Mouse (Mus musculus) intestine, postnatal 0 days (tissue): Measurements from ENCODE around the gene Accs. TPM values are rescaled to one million over a fixed set of nuclear protein-coding genes. Genes with fewer than 3 reads are reported as not detected.
A peak's percentile ranks its signal among the peaks of the same experiment; 100 is the strongest.

Source experiments
- ATAC-seq: fragments of 200-750 bp; cut with Nextera tagmentation; 2 replicates; pipeline ENCODE4 v1.8.0; 2017; ENCODE audit warnings: mild to moderate bottlenecking, moderate TSS enrichment, moderate library complexity
- H3K27ac ChIP-seq: fragments of 300-500 bp; sonication (generic); 2 replicates; pipeline ENCODE4 v1.5.1; 2014; ENCODE audit warnings: mild to moderate bottlenecking, low read depth, low read length, moderate library complexity
- H3K27me3 ChIP-seq: fragments of 300-500 bp; sonication (generic); replicated peaks from 2 replicates; pipeline ENCODE4 v1.6.1; 2014; ENCODE audit warnings: low read length, mixed read lengths; ENCODE audit not compliant: control insufficient read depth, insufficient read depth
- H3K36me3 ChIP-seq: fragments of 300-500 bp; sonication (generic); 2 replicates; pipeline ENCODE4 v1.6.1; 2014; ENCODE audit warnings: mild to moderate bottlenecking, moderate library complexity; ENCODE audit not compliant: control insufficient read depth, insufficient read depth
- H3K4me1 ChIP-seq: fragments of 300-500 bp; sonication (generic); replicated peaks from 2 replicates; pipeline ENCODE4 v1.6.1; 2014; ENCODE audit warnings: antibody characterized with exemption, low read length, mixed read lengths; ENCODE audit not compliant: control insufficient read depth, insufficient read depth
- H3K4me2 ChIP-seq: fragments of 300-500 bp; sonication (generic); replicated peaks from 2 replicates; pipeline ENCODE4 v1.6.1; 2014; ENCODE audit warnings: low read depth, mild to moderate bottlenecking, moderate library complexity
- H3K4me3 ChIP-seq: fragments of 300-500 bp; sonication (generic); 2 replicates; pipeline ENCODE4 v1.5.1; 2014; ENCODE audit warnings: low read depth, low read length
- H3K9ac ChIP-seq: fragments of 300-500 bp; sonication (generic); 2 replicates; pipeline ENCODE4 v1.6.1; 2014; ENCODE audit warnings: mild to moderate bottlenecking, low read depth, low read length
- H3K9me3 ChIP-seq: fragments of 300-500 bp; sonication (generic); 2 replicates; pipeline ENCODE4 v1.6.1; 2016; ENCODE audit warnings: mixed run types; ENCODE audit not compliant: control insufficient read depth
- CTCF ChIP-seq: sonication (generic); IDR thresholded peaks from 2 replicates; pipeline ENCODE4 v1.5.1; 2016; ENCODE audit warnings: low read depth, mild to moderate bottlenecking, control low read depth, antibody characterized with exemption, moderate library complexity
- WGBS: fragments of 180-500 bp; shearing (Covaris S2); extraction: QIAGEN DNeasy Blood & Tissue Kit; methylation state at CpG from one replicate; pipeline ENCODE4 v1.1.7; 2014; 5-methylcytosine and 5-hydroxymethylcytosine counted together
- polyA plus RNA-seq: library from polyadenylated mRNA; unstranded; fragments of >200 nt; fragmentation: Nextera tagmentation; extraction: Ambion mirVana; gene quantifications from 2 replicates; pipeline ENCODE4 v1.2.1, GENCODE M21; 2015

Gene Accs
- polyA plus RNA-seq, 1 experiment from 2014 or later: 7.6 TPM

DNA sequence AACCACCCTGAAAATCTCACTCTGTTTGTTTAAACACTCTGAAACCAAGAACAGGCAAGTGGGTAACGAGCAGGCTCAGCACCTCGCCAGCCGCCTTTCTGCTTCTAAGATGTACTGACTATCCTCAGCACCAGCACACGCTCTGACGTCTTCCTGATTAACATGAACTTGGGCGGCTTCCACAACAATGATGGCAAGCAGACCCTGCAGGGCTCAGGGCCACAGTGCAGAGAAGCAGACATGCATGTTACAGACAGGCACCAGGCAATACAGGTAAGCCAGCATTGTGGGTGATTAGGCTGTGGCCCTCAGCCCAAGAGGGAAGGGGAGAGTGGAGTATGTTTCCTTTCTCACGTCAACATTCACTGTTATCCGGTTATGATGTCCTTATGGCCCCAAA, 42.3 kb downstream of the Accs start:
- 78% methylated on average over 8 of the region's 8 CpGs for WGBS
- H3K27me3 ChIP-seq: no peaks in the 10 kb centered on the region
- H3K36me3 ChIP-seq: peaks cover 71% of the 10 kb centered on the region
- TF ChIP-seq CTCF: no peak
- H3K27ac ChIP-seq: no peak overlapping the region
- H3K9ac ChIP-seq: no peak overlapping the region
- no peaks in the 10 kb centered on the region for H3K9me3 ChIP-seq
- ATAC-seq: no peak
- H3K4me1 ChIP-seq: no peaks in the 10 kb centered on the region
- no peak overlapping the region for H3K4me2 ChIP-seq
- H3K4me3 ChIP-seq: no peak overlapping the region

DNA sequence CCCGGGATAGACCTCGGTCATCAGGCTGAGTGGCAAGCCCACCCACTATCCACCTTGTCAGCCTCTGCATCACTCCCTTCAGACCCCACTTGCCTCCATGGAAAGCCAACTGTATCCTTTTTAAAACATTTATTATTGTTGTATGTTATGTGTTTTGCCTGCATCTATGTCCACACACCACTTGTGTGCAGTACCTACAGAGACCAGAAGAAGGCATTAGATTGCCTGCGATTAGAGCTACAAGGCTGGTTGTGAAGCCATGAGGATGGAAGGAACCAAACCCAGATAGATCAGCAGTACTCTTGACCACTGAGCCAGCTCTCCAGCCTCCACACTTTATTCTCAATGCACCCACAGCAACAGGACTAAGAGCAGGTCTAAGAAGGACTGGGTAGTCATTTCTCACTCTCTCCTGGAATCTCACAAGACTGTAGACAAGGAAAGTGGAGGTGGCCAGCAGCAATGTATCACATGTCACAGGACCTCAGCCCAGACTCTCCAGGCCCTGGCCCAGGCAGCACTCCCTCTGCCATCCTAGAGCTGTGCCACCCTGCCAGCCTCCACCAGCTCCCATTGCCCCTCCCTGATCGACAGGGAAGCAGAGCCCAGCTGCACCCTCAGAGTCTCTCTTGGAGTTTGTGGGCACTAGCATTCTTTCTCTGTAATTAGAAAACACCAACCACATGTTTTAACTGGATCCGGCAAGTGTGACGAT, 43.1 kb downstream of the Accs start:
- no peak for ATAC-seq
- no peak overlapping the region for H3K27ac ChIP-seq
- no peaks in the 10 kb centered on the region for H3K4me1 ChIP-seq
- H3K27me3 ChIP-seq: no peaks in the 10 kb centered on the region
- H3K9ac ChIP-seq: no peak overlapping the region
- no peak overlapping the region for H3K4me2 ChIP-seq
- WGBS: 93% methylated on average over 6 of the region's 6 CpGs
- peak; percentile 45; the same call in 1 of the 2 replicates for TF ChIP-seq CTCF
- H3K4me3 ChIP-seq: no peak overlapping the region
- H3K36me3 ChIP-seq: peaks cover 74% of the 10 kb centered on the region
- H3K9me3 ChIP-seq: no peaks in the 10 kb centered on the region

DNA sequence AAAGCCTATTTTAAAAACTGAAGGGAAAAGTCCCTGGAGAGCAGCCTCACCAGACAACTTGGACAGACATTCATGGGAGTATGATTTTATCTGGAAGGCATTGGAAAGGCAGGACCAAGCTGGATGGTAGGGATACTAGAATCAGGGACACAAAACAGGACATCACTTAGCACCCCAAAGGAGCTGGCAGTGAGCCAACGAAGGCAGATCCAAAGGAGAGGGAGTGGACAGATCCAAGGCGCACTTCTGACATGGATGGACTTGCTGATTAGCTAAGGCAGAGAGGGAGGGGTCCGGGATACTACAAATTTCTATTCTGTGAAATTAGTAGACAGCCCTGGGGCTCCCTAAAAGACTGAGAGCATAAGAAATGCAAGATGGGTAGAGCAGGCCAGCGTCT, 44.2 kb downstream of the Accs start:
- H3K36me3 ChIP-seq: peaks cover 72% of the 10 kb centered on the region
- H3K4me3 ChIP-seq: no peak overlapping the region
- no peak overlapping the region for H3K27ac ChIP-seq
- TF ChIP-seq CTCF: no peak
- whole genome bisulfite sequencing: 89% methylated on average over 4 of the region's 4 CpGs
- no peak overlapping the region for H3K9ac ChIP-seq
- ATAC-seq: no peak
- no peaks in the 10 kb centered on the region for H3K27me3 ChIP-seq
- H3K4me1 ChIP-seq: no peaks in the 10 kb centered on the region
- H3K9me3 ChIP-seq: no peaks in the 10 kb centered on the region
- no peak overlapping the region for H3K4me2 ChIP-seq

DNA sequence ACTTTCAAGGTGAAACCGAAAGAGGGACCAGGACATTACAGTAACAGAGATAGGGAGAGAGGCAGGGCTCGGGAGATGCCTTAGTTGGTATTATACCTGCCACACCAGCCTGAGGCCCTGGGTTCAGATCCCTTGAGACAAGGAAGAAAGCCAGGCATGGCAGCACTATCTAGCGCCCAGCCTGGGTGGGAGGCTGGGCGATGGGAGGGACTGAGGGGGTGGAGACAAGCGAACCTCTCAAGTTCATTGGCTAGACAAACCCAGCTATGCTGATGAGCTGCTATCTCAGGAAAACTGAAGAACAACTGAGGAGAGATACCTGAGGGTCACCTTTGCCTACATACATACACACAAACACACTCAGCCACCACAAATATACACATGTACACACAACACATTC, 44.7 kb downstream of the Accs start:
- H3K4me1 ChIP-seq: no peaks in the 10 kb centered on the region
- H3K4me3 ChIP-seq: no peak overlapping the region
- H3K4me2 ChIP-seq: no peak overlapping the region
- H3K36me3 ChIP-seq: peaks cover 72% of the 10 kb centered on the region
- no peak overlapping the region for H3K9ac ChIP-seq
- no peaks in the 10 kb centered on the region for H3K9me3 ChIP-seq
- no peak overlapping the region for H3K27ac ChIP-seq
- 83% methylated on average over 5 of the region's 5 CpGs for WGBS
- TF ChIP-seq CTCF: no peak
- no peaks in the 10 kb centered on the region for H3K27me3 ChIP-seq
- no peak for ATAC-seq

DNA sequence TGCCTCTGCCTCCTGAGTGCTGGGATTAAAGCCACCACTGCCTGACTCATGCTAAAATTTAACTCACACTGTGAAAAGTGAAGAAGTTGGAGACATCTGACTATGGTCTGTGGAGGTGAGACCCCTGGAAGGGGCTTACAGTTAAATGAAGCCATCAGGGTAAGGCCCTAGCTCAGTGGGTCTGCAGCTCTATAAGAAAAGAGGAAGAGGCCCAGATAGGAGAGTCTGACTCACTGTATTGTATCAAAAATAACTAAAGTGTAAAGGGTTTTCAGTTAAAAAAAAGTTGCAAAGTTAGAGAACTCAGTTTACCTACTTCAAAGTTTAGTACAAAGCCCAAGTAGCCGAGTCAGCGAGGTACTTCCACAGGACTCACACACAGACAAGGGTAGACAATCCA, 46.8 kb downstream of the Accs start:
- H3K36me3 ChIP-seq: peaks cover 73% of the 10 kb centered on the region
- no peak overlapping the region for H3K4me3 ChIP-seq
- H3K27me3 ChIP-seq: no peaks in the 10 kb centered on the region
- no peak overlapping the region for H3K4me2 ChIP-seq
- TF ChIP-seq CTCF: no peak
- no peaks in the 10 kb centered on the region for H3K9me3 ChIP-seq
- no peak overlapping the region for H3K9ac ChIP-seq
- ATAC-seq: no peak
- H3K4me1 ChIP-seq: no peaks in the 10 kb centered on the region
- no peak overlapping the region for H3K27ac ChIP-seq
- 93% methylated on average over 2 of the region's 2 CpGs for WGBS

DNA sequence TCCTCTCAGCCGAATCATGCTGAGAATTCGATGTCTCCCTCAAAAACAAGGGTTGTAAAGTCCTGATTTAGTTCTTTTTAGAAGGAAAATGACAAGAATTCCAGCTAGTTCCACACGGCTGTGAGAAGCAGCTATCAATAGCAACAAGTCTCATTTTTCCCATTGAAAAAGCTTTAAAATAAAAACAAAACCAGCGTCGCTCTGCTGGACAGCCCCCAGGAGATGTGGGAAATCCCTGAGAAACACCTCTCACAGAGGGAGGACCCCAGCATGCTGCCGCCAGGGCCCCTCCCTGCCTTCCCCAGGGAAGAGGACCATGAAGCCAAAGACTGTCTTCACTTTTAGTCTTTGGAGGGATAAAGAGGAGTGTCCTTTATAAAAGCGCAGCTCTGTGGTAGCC, 48.6 kb downstream of the Accs start:
- no peak for ATAC-seq
- no peak overlapping the region for H3K4me2 ChIP-seq
- peaks cover 69% of the 10 kb centered on the region for H3K36me3 ChIP-seq
- H3K4me3 ChIP-seq: no peak overlapping the region
- 86% methylated on average over 7 of the region's 7 CpGs for WGBS
- H3K9ac ChIP-seq: no peak overlapping the region
- no peaks in the 10 kb centered on the region for H3K4me1 ChIP-seq
- H3K27ac ChIP-seq: no peak overlapping the region
- TF ChIP-seq CTCF: no peak
- no peaks in the 10 kb centered on the region for H3K9me3 ChIP-seq
- H3K27me3 ChIP-seq: no peaks in the 10 kb centered on the region
